Mouse (Mus musculus): ENCODE results near the gene Dock4. TPM values are rescaled to one million over a fixed set of nuclear protein-coding genes. Genes with fewer than 3 reads are reported as not detected.

Dock4 gene
- polyA plus RNA-seq, 1 experiment from 2014 or later = 1.8 TPM

- TF ChIP-seq CTCF (IDR thresholded peaks at IDR 0.05; ENCODE audit: low read depth) = no peak
- Histone ChIP-seq H3K4me2 (replicated peaks; ENCODE audit: low read depth) (no peak overlapping the region), H3K36me3 (ENCODE audit: control insufficient read depth, insufficient read depth) (no peaks in the 10 kb centered on the region), H3K27ac (ENCODE audit: low read depth, low read length) (no peak overlapping the region), H3K4me1 (replicated peaks; ENCODE audit: control insufficient read depth, insufficient read depth, low read length) (no peaks in the 10 kb centered on the region), H3K27me3 (replicated peaks; ENCODE audit: control insufficient read depth, insufficient read depth, low read length) (no peaks in the 10 kb centered on the region), H3K9ac (ENCODE audit: low read depth, low read length) (no peak overlapping the region), H3K9me3 (ENCODE audit: control insufficient read depth) (no peaks in the 10 kb centered on the region), H3K4me3 (ENCODE audit: low read depth, low read length) (no peak overlapping the region)
- no peak for ATAC-seq
- WGBS = 85% methylated on average over 3 of the region's 3 CpGs
Measured at GRCm38 (mm10) chr12:40884976-40885375, 439.2 kb downstream of the Dock4 start.

- Histone ChIP-seq H3K36me3 (ENCODE audit: control insufficient read depth, insufficient read depth) (no peaks in the 10 kb centered on the region), H3K27ac (ENCODE audit: low read depth, low read length) (no peak overlapping the region), H3K4me3 (ENCODE audit: low read depth, low read length) (no peak overlapping the region), H3K4me1 (replicated peaks; ENCODE audit: control insufficient read depth, insufficient read depth, low read length) (no peaks in the 10 kb centered on the region), H3K4me2 (replicated peaks; ENCODE audit: low read depth) (no peak overlapping the region), H3K9me3 (ENCODE audit: control insufficient read depth) (no peaks in the 10 kb centered on the region), H3K27me3 (replicated peaks; ENCODE audit: control insufficient read depth, insufficient read depth, low read length) (no peaks in the 10 kb centered on the region), H3K9ac (ENCODE audit: low read depth, low read length) (no peak overlapping the region)
- WGBS = 98% methylated on average over 6 of the region's 6 CpGs
- no peak for ATAC-seq
- no peak for TF ChIP-seq CTCF (IDR thresholded peaks at IDR 0.05; ENCODE audit: low read depth)
Measured at GRCm38 (mm10) chr12:40885377-40885776, 439.6 kb downstream of the Dock4 start.

GRCm38 (mm10) chr12:40887496-40887895 lies 441.7 kb downstream of the Dock4 start:
- Histone ChIP-seq H3K4me1 (replicated peaks; ENCODE audit: control insufficient read depth, insufficient read depth, low read length) (no peaks in the 10 kb centered on the region), H3K4me3 (ENCODE audit: low read depth, low read length) (no peak overlapping the region), H3K9ac (ENCODE audit: low read depth, low read length) (no peak overlapping the region), H3K27ac (ENCODE audit: low read depth, low read length) (no peak overlapping the region), H3K27me3 (replicated peaks; ENCODE audit: control insufficient read depth, insufficient read depth, low read length) (no peaks in the 10 kb centered on the region), H3K9me3 (ENCODE audit: control insufficient read depth) (no peaks in the 10 kb centered on the region), H3K36me3 (ENCODE audit: control insufficient read depth, insufficient read depth) (no peaks in the 10 kb centered on the region), H3K4me2 (replicated peaks; ENCODE audit: low read depth) (no peak overlapping the region)
- no peak for ATAC-seq
- TF ChIP-seq CTCF (IDR thresholded peaks at IDR 0.05; ENCODE audit: low read depth) = no peak
- 65% methylated on average over 2 of the region's 2 CpGs for WGBS

DNA sequence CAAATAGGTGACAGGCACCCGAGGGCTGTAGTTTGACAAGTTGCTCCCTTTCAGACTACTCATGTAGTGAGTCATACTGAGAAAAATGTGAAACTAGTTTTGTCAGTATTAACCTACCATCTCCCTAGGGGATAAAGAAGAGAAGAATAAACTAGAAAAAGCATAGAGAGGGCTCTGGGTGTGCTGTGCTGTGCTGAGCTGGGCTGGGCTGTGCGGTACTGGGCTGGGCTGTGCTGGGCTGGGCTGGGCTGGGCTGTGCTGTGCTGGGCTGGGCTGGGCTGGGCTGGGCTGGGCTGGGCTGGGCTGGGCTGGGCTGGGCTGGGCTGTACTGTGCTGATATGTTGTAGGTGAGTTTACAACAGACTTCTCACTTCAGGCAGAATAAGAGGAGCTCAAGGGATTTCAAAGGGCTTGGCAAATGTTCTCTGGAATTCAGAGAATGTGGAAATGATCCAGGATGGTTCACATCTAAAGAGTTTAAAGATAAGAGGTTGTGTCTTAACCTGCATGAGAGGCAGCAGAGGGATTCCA lies 442.6 kb downstream of the Dock4 start:
- Histone ChIP-seq H3K9me3 (ENCODE audit: control insufficient read depth) (no peaks in the 10 kb centered on the region), H3K4me1 (replicated peaks; ENCODE audit: control insufficient read depth, insufficient read depth, low read length) (no peaks in the 10 kb centered on the region), H3K9ac (ENCODE audit: low read depth, low read length) (no peak overlapping the region), H3K27ac (ENCODE audit: low read depth, low read length) (no peak overlapping the region), H3K4me3 (ENCODE audit: low read depth, low read length) (no peak overlapping the region), H3K36me3 (ENCODE audit: control insufficient read depth, insufficient read depth) (no peaks in the 10 kb centered on the region), H3K4me2 (replicated peaks; ENCODE audit: low read depth) (peak overlapping the region; percentile 17; the same call in 1 of the 2 replicates), H3K27me3 (replicated peaks; ENCODE audit: control insufficient read depth, insufficient read depth, low read length) (no peaks in the 10 kb centered on the region)
- no peak for TF ChIP-seq CTCF (IDR thresholded peaks at IDR 0.05; ENCODE audit: low read depth)
- ATAC-seq = peak; percentile 80
- 14% methylated on average over 2 of the region's 2 CpGs for WGBS

DNA sequence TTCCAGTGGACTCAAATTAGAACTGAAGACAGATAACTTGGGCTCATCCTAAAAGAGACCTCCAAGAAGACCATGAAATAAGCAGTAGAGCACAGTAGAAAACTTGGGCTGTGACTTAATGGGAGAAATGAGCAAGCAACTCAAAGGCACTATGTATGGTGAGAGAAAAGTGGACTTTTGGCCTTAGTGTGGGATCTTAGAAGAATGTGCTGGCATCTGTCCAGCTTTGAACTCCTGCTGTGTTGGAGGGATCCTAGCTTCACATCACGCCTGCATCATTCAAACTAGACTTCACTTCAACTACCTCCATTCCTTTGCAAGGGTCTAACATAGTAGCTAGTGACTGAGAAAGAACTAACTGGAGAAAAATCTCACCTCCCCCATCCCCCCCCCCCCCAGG lies 443.1 kb downstream of the Dock4 start:
- 31% methylated on average over 1 of the region's 1 CpGs for WGBS
- no peak for TF ChIP-seq CTCF (IDR thresholded peaks at IDR 0.05; ENCODE audit: low read depth)
- H3K9ac ChIP-seq (ENCODE audit: low read depth, low read length) = no peak overlapping the region
- H3K27ac ChIP-seq (ENCODE audit: low read depth, low read length) = no peak overlapping the region
- H3K4me1 ChIP-seq (replicated peaks; ENCODE audit: control insufficient read depth, insufficient read depth, low read length) = no peaks in the 10 kb centered on the region
- no peak overlapping the region for H3K4me3 ChIP-seq (ENCODE audit: low read depth, low read length)
- no peaks in the 10 kb centered on the region for H3K27me3 ChIP-seq (replicated peaks; ENCODE audit: control insufficient read depth, insufficient read depth, low read length)
- no peaks in the 10 kb centered on the region for H3K9me3 ChIP-seq (ENCODE audit: control insufficient read depth)
- no peaks in the 10 kb centered on the region for H3K36me3 ChIP-seq (ENCODE audit: control insufficient read depth, insufficient read depth)
- H3K4me2 ChIP-seq (replicated peaks; ENCODE audit: low read depth) = peak overlapping the region; percentile 17; the same call in 1 of the 2 replicates
- ATAC-seq = peak; percentile 63

GRCm38 (mm10) chr12:40889534-40889933 lies 443.8 kb downstream of the Dock4 start:
- no peak overlapping the region for H3K9ac ChIP-seq (ENCODE audit: low read depth, low read length)
- no peaks in the 10 kb centered on the region for H3K9me3 ChIP-seq (ENCODE audit: control insufficient read depth)
- no peak overlapping the region for H3K4me3 ChIP-seq (ENCODE audit: low read depth, low read length)
- 84% methylated on average over 3 of the region's 3 CpGs for WGBS
- H3K36me3 ChIP-seq (ENCODE audit: control insufficient read depth, insufficient read depth) = no peaks in the 10 kb centered on the region
- no peaks in the 10 kb centered on the region for H3K4me1 ChIP-seq (replicated peaks; ENCODE audit: control insufficient read depth, insufficient read depth, low read length)
- no peak for TF ChIP-seq CTCF (IDR thresholded peaks at IDR 0.05; ENCODE audit: low read depth)
- H3K27ac ChIP-seq (ENCODE audit: low read depth, low read length) = no peak overlapping the region
- no peak for ATAC-seq
- H3K27me3 ChIP-seq (replicated peaks; ENCODE audit: control insufficient read depth, insufficient read depth, low read length) = no peaks in the 10 kb centered on the region
- no peak overlapping the region for H3K4me2 ChIP-seq (replicated peaks; ENCODE audit: low read depth)

GRCm38 (mm10) chr12:40891168-40891567 lies 445.4 kb downstream of the Dock4 start:
- no peak for ATAC-seq
- Histone ChIP-seq H3K27me3 (replicated peaks; ENCODE audit: control insufficient read depth, insufficient read depth, low read length) (no peaks in the 10 kb centered on the region), H3K27ac (ENCODE audit: low read depth, low read length) (no peak overlapping the region), H3K36me3 (ENCODE audit: control insufficient read depth, insufficient read depth) (no peaks in the 10 kb centered on the region), H3K9me3 (ENCODE audit: control insufficient read depth) (no peaks in the 10 kb centered on the region), H3K9ac (ENCODE audit: low read depth, low read length) (no peak overlapping the region), H3K4me1 (replicated peaks; ENCODE audit: control insufficient read depth, insufficient read depth, low read length) (no peaks in the 10 kb centered on the region), H3K4me2 (replicated peaks; ENCODE audit: low read depth) (no peak overlapping the region), H3K4me3 (ENCODE audit: low read depth, low read length) (no peak overlapping the region)
- no peak for TF ChIP-seq CTCF (IDR thresholded peaks at IDR 0.05; ENCODE audit: low read depth)
